Mouse (Mus musculus) CH12.LX (cell line): ENCODE measurements around the gene Rbpjl. TPM values are rescaled to one million over a fixed set of nuclear protein-coding genes. Genes with fewer than 3 reads are reported as not detected.

Experiments used
- DNase-seq: peaks from one replicate; pipeline ENCODE4 v3.0.0-alpha.2; 2013; ENCODE audit errors: extremely low read depth
- H3K27ac ChIP-seq: 2 replicates; pipeline ENCODE4 v1.5.1; 2012; ENCODE audit warnings: low read depth, mild to moderate bottlenecking, control low read depth, moderate library complexity; ENCODE audit not compliant: insufficient read depth
- H3K27me3 ChIP-seq: replicated peaks from 2 replicates; pipeline ENCODE3; 2012; ENCODE audit warnings: inconsistent platforms
- H3K36me3 ChIP-seq, 2 experiments: replicated peaks in 1 of 2; 2 replicates each; pipeline versions ENCODE3 to v1.6.1; 2012; ENCODE audit warnings: inconsistent platforms in 1 of 2, low read length in 1 of 2, mild to moderate bottlenecking in 1 of 2, mixed read lengths in 1 of 2, moderate library complexity in 1 of 2; ENCODE audit not compliant: control insufficient read depth in 1 of 2, insufficient read depth in 1 of 2
- H3K4me1 ChIP-seq, 2 experiments: 2 replicates each; pipeline ENCODE4 v1.6.1; 2012; ENCODE audit warnings: inconsistent platforms in 1 of 2, moderate library complexity in 1 of 2; ENCODE audit not compliant: insufficient read depth in 2 of 2, control insufficient read depth in 1 of 2
- H3K4me2 ChIP-seq: 2 replicates; pipeline ENCODE4 v1.6.1; 2012; ENCODE audit warnings: low read depth, mild to moderate bottlenecking, control low read depth; ENCODE audit not compliant: poor library complexity, insufficient read depth, severe bottlenecking
- H3K4me3 ChIP-seq, 3 experiments: fragments of 150-350 bp in 1 of 3; sonication (generic) in 1 of 3; replicated peaks in 1 of 3; 2 replicates each; pipeline versions ENCODE3 to v1.5.1; 2011 to 2012; ENCODE audit warnings: low read depth in 2 of 3, low read length in 2 of 3, mild to moderate bottlenecking in 2 of 3, moderate library complexity in 2 of 3, control low read depth in 1 of 3, improper control_type of control experiment in 1 of 3, inconsistent platforms in 1 of 3, mixed read lengths in 1 of 3; ENCODE audit not compliant: poor library complexity in 1 of 3
- H3K79me2 ChIP-seq: replicated peaks from 2 replicates; pipeline ENCODE4 v1.6.1; 2012; ENCODE audit warnings: mild to moderate bottlenecking, moderate library complexity; ENCODE audit not compliant: control insufficient read depth, poor library complexity, insufficient read depth, severe bottlenecking; ENCODE audit errors: extremely low read depth
- H3K9ac ChIP-seq: 2 replicates; pipeline ENCODE4 v1.6.1; 2012; ENCODE audit warnings: low read depth, mild to moderate bottlenecking, control low read depth, moderate library complexity; ENCODE audit not compliant: insufficient read depth
- H3K9me3 ChIP-seq: replicated peaks from 2 replicates; pipeline ENCODE3; 2012; ENCODE audit warnings: low read length, inconsistent platforms, mixed read lengths
- BHLHE40 ChIP-seq: IDR thresholded peaks from 2 replicates; pipeline ENCODE4 v1.6.1; 2011; ENCODE audit warnings: mild to moderate bottlenecking, low read depth, low read length, improper control_type of control experiment
- CHD1 ChIP-seq: IDR thresholded peaks from 2 replicates; pipeline ENCODE4 v1.6.1; 2012; ENCODE audit warnings: low read depth, low read length, improper control_type of control experiment, inconsistent platforms
- CHD2 ChIP-seq: IDR thresholded peaks from 2 replicates; pipeline ENCODE4 v1.6.1; 2011; ENCODE audit warnings: low read length, improper control_type of control experiment
- EP300 ChIP-seq: IDR thresholded peaks from 2 replicates; pipeline ENCODE4 v1.6.1; 2011; ENCODE audit warnings: low read length, improper control_type of control experiment
- ETS1 ChIP-seq: conservative IDR thresholded peaks from 2 replicates; pipeline ENCODE4 v1.6.1; 2012; ENCODE audit warnings: low read depth, mild to moderate bottlenecking, inconsistent platforms, low read length, improper control_type of control experiment, moderate library complexity
- GABPA ChIP-seq: IDR thresholded peaks from 2 replicates; pipeline ENCODE4 v1.6.1; 2012; ENCODE audit warnings: low read depth, low read length, improper control_type of control experiment, inconsistent platforms; ENCODE audit not compliant: insufficient replicate concordance
- IRF4 ChIP-seq: IDR thresholded peaks from 2 replicates; pipeline ENCODE4 v1.6.1; 2014; ENCODE audit warnings: low read depth, mild to moderate bottlenecking, inconsistent platforms, low read length, improper control_type of control experiment
- JUND ChIP-seq: conservative IDR thresholded peaks from 2 replicates; pipeline ENCODE4 v1.6.1; 2011; ENCODE audit warnings: low read depth, low read length, improper control_type of control experiment
- KAT2A ChIP-seq: IDR thresholded peaks from 2 replicates; pipeline ENCODE4 v1.6.1; 2012; ENCODE audit warnings: low read length, improper control_type of control experiment, inconsistent platforms; ENCODE audit not compliant: insufficient replicate concordance
- MAFK ChIP-seq: IDR thresholded peaks from 2 replicates; pipeline ENCODE4 v1.6.1; 2011; ENCODE audit warnings: low read length, improper control_type of control experiment; ENCODE audit not compliant: insufficient replicate concordance
- MAZ ChIP-seq: IDR thresholded peaks from 2 replicates; pipeline ENCODE4 v1.6.1; 2012; ENCODE audit warnings: low read depth, mild to moderate bottlenecking, inconsistent platforms, low read length, improper control_type of control experiment, moderate library complexity
- MEF2A ChIP-seq: IDR thresholded peaks from 2 replicates; pipeline ENCODE4 v1.6.1; 2014; ENCODE audit warnings: low read depth, mild to moderate bottlenecking, inconsistent platforms, low read length, improper control_type of control experiment, borderline replicate concordance
- MXI1 ChIP-seq: IDR thresholded peaks from 2 replicates; pipeline ENCODE4 v1.6.1; 2011; ENCODE audit warnings: mild to moderate bottlenecking, low read depth, low read length, improper control_type of control experiment
- MYC ChIP-seq: IDR thresholded peaks from 2 replicates; pipeline ENCODE4 v1.6.1; 2011; ENCODE audit warnings: low read depth, mild to moderate bottlenecking, improper control_type of control experiment, low read length
- NELFE ChIP-seq: IDR thresholded peaks from 2 replicates; pipeline ENCODE4 v1.6.1; 2011; ENCODE audit warnings: low read depth, low read length, improper control_type of control experiment
- TCF12 ChIP-seq: IDR thresholded peaks from 2 replicates; pipeline ENCODE4 v1.6.1; 2014; ENCODE audit warnings: low read depth, mild to moderate bottlenecking, inconsistent platforms, low read length, improper control_type of control experiment
- UBTF ChIP-seq: IDR thresholded peaks from 2 replicates; pipeline ENCODE4 v1.6.1; 2012; ENCODE audit warnings: low read depth, mild to moderate bottlenecking, inconsistent platforms, low read length, improper control_type of control experiment, moderate library complexity
- USF2 ChIP-seq: conservative IDR thresholded peaks from 2 replicates; pipeline ENCODE4 v1.6.1; 2011; ENCODE audit warnings: low read depth, low read length, improper control_type of control experiment
- ZKSCAN1 ChIP-seq: IDR thresholded peaks from 2 replicates; pipeline ENCODE4 v1.6.1; 2012; ENCODE audit warnings: low read depth, inconsistent platforms, low read length, improper control_type of control experiment, borderline replicate concordance
- ZMIZ1 ChIP-seq: IDR thresholded peaks from 2 replicates; pipeline ENCODE4 v1.6.1; 2012; ENCODE audit warnings: low read depth, mild to moderate bottlenecking, inconsistent platforms, low read length, improper control_type of control experiment
- ZNF384 ChIP-seq: IDR thresholded peaks from 2 replicates; pipeline ENCODE4 v1.6.1; 2012; ENCODE audit warnings: low read depth, low read length, improper control_type of control experiment, inconsistent platforms
- dilution Hi-C: fragments of 300-500 bp; cut with MboI; formaldehyde crosslinking; loops from 2 replicates; pipeline ENCODE4 v1.14.3; 2020; ENCODE audit warnings: low sequenced_read_pairs; ENCODE audit not compliant: extremely low pct_unique_long_range_greater_than_20kb, extremely low pct_ligation_motif_present
- in situ Hi-C: fragments of 300-500 bp; cut with MboI; formaldehyde crosslinking; loops from 3 replicates; pipeline ENCODE4 v1.14.3; 2019; ENCODE audit warnings: low sequenced_read_pairs, low pct_ligation_motif_present, low pct_unique_long_range_greater_than_20kb, mixed read lengths
- polyA plus RNA-seq: library from polyadenylated mRNA; unstranded; fragments of >175 nt; gene quantifications from 2 replicates; pipeline ENCODE4 v1.2.1, GENCODE M21; 2012; ENCODE audit warnings: low read depth; ENCODE audit not compliant: insufficient read length
- total RNA-seq, 2 experiments: library from RNA; depleted of rRNA; stranded (reverse); fragments of 300-350 nt in 1 of 2; fragments of >200 nt in 1 of 2; gene quantifications; 2 replicates each; pipeline ENCODE4 v1.2.3; 2012 to 2014

The Rbpjl gene
- total and polyA plus RNA-seq, 3 experiments: 0.08 TPM; not detected in 2

DNA sequence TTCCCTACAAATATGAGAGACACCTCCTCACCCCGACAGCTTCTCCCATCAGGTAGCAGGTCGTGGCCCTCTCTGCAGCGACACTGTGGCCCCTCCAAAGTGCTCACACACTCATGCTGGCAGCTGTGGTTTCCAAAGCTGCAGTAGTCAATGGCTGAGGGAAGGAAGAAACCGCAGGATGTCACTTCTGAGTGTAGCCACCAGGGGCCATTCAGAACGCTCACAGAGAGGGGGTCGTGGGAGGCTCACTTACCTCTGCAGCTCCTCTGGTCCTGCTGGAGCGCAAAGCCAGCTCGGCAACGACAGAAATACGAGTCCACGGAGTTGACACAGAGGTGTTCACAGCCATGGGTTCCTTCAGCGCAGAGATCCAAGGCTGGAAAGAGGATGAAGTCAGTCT is 6.0 kb upstream of the Rbpjl start:
- H3K4me3 ChIP-seq: no peak overlapping the region
- no peak for TF ChIP-seq TCF12
- no peak for TF ChIP-seq USF2
- no peak for TF ChIP-seq MAFK
- no peak for TF ChIP-seq CHD2
- no peak for TF ChIP-seq BHLHE40
- TF ChIP-seq JUND: no peak
- no peak for TF ChIP-seq MYC
- no peak overlapping the region for H3K9ac ChIP-seq
- peaks cover 61% of the 10 kb centered on the region for H3K27me3 ChIP-seq
- DNase-seq: no peak
- H3K27ac ChIP-seq: no peak overlapping the region
- in situ Hi-C loops: no loop called here
- dilution Hi-C loops: no loop called here
- H3K4me1 ChIP-seq: no peaks in the 10 kb centered on the region
- H3K9me3 ChIP-seq: peaks cover 33% of the 10 kb centered on the region
- H3K4me2 ChIP-seq: no peak overlapping the region
- H3K36me3 ChIP-seq: no peaks in the 10 kb centered on the region
- no peaks in the 10 kb centered on the region for H3K79me2 ChIP-seq

- Histone ChIP-seq H3K27ac (no peak overlapping the region), H3K9me3 (peaks cover 20% of the 10 kb centered on the region), H3K9ac (no peak overlapping the region), H3K4me1 (peaks cover 5 to 12% of the 10 kb centered on the region in 2 experiments; a peak in 3 of 4 replicates), H3K36me3 (no peaks in the 10 kb centered on the region), H3K79me2 (no peaks in the 10 kb centered on the region), H3K4me3 (no peak overlapping the region), H3K27me3 (peaks cover 75% of the 10 kb centered on the region), H3K4me2 (no peak overlapping the region)
- dilution Hi-C loops (no loop called here), in situ Hi-C loops (loop anchor here (25.0 kb wide), 1 partner anchor 334 kb away; the partner anchor contains the start of genes Dnttip1 and Wfdc3)
- DNase-seq: no peak
- TF ChIP-seq NELFE: no peak
- TF ChIP-seq TCF12: no peak
- no peak for TF ChIP-seq CHD2
These were observed 598 bp downstream of the Rbpjl start for GRCm38 (mm10) chr2:164403396-164404081.

GRCm38 (mm10) chr2:164404082-164404990 is 1.4 kb downstream of the Rbpjl start:
- peaks cover 77% of the 10 kb centered on the region for H3K27me3 ChIP-seq
- H3K79me2 ChIP-seq: no peaks in the 10 kb centered on the region
- H3K9me3 ChIP-seq: peaks cover 18% of the 10 kb centered on the region
- dilution Hi-C loops (no loop called here), in situ Hi-C loops (loop anchor here (25.0 kb wide), 1 partner anchor 333 kb away; the partner anchor contains the start of genes Dnttip1 and Wfdc3)
- DNase-seq: no peak
- no peak for TF ChIP-seq KAT2A
- TF ChIP-seq MAZ: no peak
- TF ChIP-seq UBTF: no peak
- TF ChIP-seq IRF4: no peak
- no peak for TF ChIP-seq ETS1
- no peak for TF ChIP-seq MEF2A
- no peak for TF ChIP-seq ZMIZ1
- no peak for TF ChIP-seq CHD1
- no peak for TF ChIP-seq EP300
- no peak for TF ChIP-seq ZNF384
- TF ChIP-seq GABPA: no peak
- TF ChIP-seq ZKSCAN1: no peak
- no peak for TF ChIP-seq CHD2
- TF ChIP-seq MXI1: no peak
- H3K27ac ChIP-seq: no peak overlapping the region
- H3K4me3 ChIP-seq: no peak overlapping the region
- H3K4me2 ChIP-seq: no peak overlapping the region
- no peak overlapping the region for H3K9ac ChIP-seq
- H3K36me3 ChIP-seq: no peaks in the 10 kb centered on the region
- H3K4me1 ChIP-seq: peaks cover 5 to 12% of the 10 kb centered on the region in 2 experiments; a peak in 3 of 4 replicates
